Mouse (Mus musculus) layer of hippocampus, adult 18-20 months (tissue): ENCODE measurements around the gene Tspan9. TPM values are rescaled to one million over a fixed set of nuclear protein-coding genes. Genes with fewer than 3 reads are reported as not detected.

Experiments
- DNase-seq, 2 experiments: peaks; one replicate each; pipeline ENCODE4 v3.0.0; 2022; ENCODE audit warnings: low spot score in 2 of 2
- total RNA-seq, 2 experiments: library from RNA; stranded (reverse); gene quantifications; 2 replicates each; pipeline ENCODE4 v1.2.3; 2021

The Tspan9 gene
- total RNA-seq, 2 experiments from 2014 or later, result 48.4 to 53.8 TPM

DNA sequence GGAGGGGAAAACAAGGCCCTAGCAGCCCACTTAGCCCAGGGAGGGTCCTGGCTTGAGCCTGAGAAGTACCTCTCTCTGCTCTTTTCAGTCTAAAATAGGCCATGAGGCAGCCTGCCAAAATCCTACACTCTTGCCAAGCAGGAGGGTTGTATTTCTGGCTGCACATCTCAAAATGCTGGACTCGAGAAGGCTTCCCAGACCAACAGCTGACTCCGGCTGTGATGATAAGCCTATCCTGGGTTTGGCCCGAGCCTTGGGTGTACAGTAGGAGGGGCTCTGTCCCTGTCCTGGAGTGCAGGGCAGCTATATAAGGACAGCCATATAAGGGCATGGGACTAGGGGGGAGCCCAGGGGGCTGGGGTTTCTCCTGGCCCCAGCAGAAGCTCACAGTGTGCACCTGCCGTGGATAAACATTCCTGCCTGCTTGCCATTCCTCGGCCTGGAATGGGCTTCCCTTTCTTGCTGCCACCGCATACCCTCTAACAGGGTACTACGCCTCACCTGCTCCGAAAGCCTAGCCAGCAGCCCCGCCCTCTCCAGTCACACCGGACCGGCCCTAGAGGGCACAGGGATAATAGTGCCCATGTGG lies 153.7 kb downstream of the Tspan9 start:
- DNase-seq, result peak in 1 of 2 experiments; percentile 70

DNA sequence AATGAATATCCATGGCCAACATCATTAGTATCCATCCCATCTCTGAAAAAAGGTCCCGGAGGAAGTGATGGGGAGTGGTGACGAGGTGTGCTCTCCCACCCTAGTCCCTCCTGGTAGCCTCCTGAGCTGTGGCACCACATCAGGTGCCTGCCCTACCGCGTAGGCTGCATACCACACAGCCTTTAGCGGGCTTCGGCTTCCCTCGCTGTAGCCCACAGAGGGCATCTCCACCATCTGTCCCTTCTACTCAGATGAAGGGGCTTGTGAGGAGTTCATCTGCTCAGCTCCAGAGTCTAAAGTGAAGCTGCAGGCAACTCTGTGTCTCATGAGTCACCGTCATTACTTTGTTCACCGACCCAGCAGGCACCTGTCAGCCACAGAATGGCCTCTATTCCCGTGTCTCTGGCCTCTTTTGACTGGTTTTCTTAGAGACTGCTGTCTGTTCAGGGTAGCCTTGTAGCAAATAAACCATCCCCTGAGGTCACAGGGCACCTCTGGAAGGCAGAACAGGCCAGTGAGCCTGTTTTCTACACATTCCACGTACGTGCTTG lies 154.4 kb downstream of the Tspan9 start:
- no peak for DNase-seq

DNA sequence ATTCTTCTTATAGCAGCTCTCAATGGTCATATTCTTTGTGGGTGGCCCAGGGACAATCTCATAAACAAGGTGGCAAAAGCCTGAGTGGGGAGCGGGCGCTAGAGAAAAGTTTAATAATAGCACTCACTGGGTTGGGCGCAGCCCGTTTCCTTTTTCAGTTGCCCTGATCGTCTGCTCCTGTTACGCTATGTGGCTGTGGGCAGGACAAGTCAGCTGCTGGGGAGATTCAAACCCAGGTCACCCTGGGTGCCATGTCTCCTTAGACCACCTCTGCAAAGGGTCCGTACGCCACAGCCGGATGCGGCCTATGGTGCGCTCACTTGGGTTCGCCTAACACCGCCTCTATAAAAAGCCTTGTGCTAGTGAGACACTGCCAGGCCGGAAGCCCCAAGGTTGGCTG lies 156.0 kb downstream of the Tspan9 start:
- no peak for DNase-seq

DNA sequence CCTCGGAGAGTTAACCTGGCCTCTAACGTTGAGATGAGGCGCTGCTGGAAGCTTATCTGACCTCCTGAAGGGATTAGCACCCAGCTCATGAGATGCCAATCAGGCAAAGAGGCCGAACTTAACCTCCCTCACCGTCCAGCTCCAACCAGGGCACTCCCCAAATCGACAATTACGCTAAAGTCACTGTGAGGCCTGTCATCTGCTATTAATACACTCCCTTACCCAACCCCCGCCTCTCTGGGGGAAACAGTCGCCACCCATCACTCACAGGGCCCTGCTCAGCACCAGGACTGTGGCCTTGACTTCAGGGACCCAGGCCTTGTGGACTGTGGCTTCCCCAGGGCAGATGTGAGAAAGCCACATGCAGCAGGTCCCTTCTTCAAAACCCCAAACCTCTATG lies 157.0 kb downstream of the Tspan9 start:
- DNase-seq, result no peak

DNA sequence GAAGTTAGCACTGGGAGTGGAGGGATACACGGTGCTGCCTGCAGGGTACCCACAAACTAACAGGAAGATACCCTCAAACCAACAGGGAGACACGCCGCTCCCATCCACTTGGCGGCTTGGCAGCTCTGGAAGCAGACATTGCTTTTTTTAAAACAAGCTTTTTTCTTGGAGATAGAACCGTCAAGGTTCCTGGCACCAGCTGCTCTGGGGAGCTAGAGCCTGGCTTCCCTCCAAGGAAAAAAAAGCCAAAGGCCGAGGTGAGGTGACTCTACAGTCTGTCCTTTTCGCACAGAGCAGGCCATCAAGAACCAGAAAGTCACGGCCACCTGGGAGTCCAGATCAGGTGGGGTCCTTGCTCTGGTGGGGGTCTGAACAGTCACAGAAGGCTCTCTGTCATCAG lies 162.2 kb downstream of the Tspan9 start:
- no peak for DNase-seq

DNA sequence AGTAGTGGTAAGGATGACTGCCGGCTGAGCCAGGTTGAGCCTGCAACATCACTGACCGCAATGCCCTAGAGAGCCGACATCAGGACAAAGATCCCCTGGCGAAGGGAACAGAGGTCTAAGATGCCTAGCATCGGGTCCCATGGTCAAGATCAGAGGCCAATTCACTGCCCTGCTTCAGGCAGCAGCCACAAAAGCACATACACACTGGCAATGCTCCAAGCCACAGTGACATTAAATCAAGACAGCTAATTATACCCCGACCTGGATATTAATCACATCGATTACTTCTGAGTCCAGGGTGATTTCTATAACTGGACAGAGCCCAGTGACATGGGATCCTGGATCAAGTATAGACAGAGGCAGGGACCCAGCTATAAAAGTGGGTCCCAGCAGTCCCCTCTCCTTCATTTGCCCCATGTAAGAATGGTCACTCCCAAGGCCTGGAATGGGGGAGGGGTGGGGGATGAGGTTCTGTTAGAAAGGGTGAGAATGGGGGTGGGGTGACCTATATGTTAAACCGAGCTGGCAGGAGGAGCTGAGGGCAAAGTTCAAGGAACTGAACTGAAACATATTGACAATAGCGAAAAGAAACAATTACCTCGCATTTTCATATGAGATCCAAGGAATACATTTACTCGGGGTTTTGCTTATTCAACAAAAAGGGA lies 162.9 kb downstream of the Tspan9 start:
- no peak for DNase-seq

DNA sequence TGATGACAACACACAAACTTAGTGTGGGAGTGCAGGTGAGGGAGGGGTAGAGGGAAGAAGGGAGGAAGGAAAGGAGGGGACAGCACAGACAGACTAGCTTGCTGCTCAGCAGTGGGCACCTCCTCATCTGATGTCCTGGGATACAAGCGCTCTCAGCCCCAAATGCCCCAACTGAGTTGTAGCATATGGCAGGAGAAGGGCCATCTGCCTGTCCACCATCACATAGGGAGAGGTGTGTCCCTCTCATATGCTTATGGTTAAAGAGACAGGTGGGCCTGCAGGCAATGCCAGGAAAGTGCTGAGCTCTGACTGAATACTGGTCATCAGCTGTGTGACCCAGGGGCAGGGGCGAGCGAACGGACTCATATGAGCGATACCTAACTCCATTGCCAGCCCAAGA lies 163.6 kb downstream of the Tspan9 start:
- DNase-seq, result no peak

DNA sequence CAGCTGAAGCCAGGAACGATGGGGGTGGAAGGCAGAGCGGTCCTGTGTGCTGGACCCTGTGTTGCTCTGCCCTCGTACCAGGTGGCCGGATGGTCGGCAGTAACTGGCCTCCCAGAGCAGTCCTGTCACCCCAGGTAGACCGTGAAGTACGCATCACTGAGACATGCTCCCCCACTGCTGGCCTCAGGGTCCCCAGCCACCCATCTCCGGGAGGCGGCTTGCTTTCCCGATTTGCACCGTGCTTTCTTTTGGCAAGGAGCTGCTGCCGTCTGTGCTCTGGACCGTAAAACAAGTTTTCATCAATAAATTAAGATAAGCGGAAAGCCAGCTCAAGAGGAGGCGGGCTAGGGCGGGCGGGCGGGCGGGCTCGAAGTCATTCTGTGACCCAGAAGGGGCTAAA lies 164.5 kb downstream of the Tspan9 start:
- DNase-seq, result no peak

DNA sequence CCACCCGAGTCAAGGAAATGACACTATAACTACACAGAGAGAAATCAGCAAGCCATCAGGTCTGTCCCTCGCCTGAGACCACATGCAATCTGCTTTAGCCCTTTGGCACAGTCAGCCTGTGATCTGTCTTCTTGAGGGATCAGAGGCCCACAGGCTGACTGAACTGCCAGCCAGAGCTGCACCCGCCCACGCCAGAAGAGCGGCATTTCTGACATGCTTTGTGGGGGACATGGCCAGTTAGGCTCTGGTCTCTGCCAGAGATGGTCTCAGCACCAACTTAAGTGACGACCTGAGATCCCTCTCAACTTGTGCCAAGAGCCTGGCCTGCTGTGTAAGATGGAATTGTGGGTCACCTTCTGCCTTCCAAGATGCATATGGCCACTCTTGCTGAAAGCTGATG lies 166.7 kb downstream of the Tspan9 start:
- DNase-seq, result no peak

DNA sequence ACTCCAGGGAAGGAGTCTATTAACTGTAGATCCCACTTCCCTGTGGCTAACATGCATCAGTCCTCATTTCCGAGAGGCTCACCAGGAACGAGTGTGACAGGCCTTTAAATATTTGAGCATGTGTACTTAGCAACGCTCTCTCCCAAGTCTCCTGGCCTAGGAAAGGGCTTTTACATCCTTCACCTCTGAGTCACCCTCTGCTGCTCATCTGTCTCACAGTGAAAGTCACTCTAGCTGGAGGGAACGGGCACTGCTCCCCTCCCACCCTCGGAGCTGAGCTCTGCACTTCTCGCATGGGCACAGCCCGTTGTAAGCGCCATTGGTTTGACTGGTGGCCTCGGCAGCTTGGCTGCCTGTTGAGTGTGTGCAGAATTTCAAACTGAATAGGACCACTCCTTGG lies 169.4 kb downstream of the Tspan9 start:
- DNase-seq, result no peak

DNA sequence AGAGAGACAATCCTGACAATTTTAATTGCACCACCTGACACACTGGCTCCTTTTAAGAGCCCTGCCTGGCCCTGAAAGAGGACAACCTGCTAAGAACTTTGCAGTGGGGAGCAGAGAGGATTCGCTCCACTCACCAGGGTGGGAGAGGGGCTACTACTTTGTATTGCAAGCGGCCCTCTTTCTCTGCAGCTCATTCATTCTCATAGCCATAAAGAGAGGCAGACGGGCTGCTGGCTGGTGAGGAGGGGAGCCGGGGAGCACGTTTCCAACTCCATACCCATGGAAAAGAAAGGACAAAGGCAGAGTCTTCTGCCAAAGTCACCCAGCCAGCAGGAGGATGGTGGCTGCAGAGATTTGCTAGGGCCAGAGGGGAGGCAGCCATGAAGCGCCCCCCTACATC lies 169.8 kb downstream of the Tspan9 start:
- DNase-seq, result no peak

DNA sequence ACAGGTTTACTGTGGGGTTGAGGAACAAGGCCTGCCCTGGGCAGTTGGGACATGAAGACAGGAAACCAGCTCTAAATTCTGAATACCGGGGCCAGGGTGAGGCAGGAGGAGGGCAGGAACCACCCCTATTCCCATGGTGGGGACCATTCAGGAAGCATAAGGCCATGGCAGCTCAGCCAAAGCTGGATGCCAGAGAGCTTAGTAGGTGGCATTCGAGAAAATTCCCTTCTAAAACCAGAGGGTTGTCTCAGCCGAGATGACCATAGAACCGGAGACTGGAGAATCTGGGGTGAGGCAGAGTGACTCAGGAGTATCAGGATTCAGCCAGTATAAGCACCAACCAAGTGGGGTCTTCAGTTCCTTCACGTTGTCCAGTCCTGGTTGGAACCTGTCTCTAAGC lies 171.5 kb downstream of the Tspan9 start:
- no peak for DNase-seq

DNA sequence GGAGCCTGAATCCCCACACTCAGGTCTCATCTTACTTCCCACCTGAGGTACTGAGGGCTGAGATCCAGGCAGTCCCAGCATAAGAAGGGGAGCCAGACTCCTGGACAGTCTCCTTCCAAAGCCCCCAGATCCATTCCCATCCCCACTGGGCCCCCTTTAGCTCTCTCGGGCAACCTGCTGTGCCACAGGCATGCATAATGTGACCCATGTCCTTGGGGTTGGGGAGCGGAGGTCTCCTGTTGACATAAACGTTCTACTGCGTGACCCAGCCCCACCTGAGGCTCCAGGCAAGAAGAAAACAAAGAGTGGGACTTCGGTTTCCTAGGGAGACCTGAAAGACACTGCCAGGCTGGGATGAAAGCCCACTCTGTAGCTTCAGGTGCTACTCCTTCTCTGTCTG lies 172.5 kb downstream of the Tspan9 start:
- DNase-seq, result no peak

DNA sequence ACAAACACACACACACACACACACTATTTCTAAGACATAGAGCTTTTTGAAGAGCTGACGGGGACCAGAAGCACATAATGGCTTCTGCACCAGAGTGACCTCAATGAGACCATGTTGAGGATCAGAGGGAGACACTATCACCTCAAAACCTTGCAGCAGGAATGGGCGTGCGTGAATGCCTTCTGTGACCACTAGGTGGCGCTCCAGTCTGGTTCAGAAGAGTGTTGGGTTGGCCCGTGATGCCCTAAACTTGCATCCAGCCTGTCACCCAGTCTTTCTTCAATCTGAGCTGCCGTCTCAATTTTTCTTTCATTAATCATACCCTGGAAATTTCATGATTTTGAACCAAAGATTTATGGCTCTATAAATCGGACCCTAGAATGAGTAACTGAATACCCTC lies 173.3 kb downstream of the Tspan9 start:
- DNase-seq, result peak; percentile 72 to 89

DNA sequence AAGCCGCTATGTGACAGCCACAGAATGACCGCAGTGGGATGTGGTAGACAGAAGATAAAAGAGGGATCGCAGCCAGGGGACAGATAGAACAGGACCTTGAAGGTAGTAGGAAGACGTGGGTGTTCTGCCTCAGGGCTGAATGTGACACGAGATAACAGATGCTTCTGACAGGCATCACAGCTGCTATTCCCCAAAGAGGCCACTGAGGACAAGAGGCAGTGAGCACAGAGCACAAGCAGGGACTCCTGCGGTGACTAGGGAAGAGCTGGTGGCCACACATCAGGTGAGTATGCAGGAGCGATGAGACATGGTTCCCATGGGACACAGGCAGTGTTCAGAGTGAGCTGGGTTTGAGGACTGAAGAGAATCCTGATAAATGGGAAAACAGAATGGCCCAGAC lies 173.7 kb downstream of the Tspan9 start:
- no peak for DNase-seq

DNA sequence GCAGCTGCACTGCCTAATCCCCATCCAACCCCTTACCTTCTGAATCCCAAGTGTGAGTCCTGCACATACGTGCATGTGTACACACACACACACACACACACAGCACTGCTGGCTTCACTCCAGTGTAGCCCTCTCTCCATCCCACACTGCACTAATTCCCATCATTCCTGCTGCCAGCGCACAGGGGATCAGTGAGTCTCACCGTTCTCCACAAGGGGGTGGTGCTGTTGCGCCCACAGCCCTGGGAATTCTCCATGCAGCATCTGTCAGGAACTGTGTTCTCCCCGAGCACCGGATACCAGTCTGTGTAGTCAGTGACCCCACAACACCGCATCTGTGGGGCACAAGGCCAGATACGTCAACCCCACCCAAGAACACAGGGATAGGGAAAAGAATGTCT lies 177.9 kb downstream of the Tspan9 start:
- DNase-seq, result peak; percentile 39 to 60

DNA sequence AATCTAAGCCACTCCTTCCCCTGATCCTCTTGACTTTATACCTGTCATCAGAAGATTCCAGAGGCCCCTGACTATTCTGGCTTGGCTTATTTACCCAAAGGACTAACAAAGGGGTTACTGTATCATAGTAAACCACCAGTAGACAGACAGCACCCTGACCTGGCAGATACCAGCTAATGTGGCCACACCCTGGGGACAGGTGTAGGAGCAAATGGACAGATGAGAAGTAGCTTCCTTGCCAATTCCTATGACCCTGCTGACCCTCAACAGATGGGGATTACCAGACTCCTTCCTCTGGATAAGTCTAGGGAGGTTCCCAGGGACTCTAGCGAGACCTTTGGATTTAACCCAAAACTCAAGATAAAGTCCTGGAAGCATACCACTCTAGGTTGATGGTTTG lies 183.2 kb downstream of the Tspan9 start:
- no peak for DNase-seq

DNA sequence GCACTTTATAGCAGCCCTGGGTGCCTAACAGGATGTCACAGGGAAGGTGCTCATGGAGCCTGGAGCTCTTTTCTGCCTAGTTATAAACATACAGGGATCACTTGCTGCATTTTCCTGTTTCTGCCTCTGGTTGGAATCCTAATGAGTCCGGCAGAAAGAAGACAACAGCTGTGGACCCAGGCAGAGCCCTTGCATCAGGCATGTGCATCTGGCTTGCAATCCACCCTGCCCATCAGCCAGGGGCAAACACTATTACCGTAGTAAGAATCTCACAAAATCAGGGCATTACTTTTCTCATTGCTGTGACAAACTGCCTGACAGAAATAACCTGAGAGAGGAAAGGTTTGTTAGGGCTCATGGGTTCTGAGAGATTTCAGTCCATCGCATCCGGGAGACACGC lies 187.2 kb downstream of the Tspan9 start:
- DNase-seq, result no peak

DNA sequence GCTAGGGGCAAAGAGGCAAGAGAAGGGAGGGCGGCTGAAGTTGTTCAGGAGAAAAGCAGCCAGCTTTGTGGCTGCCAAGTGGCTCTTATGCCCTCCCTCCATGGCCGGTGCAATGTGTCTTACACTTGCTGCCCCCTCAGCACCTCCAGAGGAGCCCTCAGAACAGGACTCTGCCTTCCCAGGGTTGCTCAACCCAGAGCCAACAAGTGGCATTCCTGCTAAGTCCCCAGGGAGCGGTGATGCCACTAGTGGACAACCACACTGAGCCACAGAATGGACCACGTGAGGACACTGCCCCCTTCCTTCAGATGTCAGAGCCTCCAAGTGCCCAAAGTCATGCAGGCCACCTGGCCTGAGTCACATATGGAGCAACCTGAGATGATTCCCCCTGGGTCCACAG lies 190.3 kb downstream of the Tspan9 start:
- DNase-seq, result no peak

DNA sequence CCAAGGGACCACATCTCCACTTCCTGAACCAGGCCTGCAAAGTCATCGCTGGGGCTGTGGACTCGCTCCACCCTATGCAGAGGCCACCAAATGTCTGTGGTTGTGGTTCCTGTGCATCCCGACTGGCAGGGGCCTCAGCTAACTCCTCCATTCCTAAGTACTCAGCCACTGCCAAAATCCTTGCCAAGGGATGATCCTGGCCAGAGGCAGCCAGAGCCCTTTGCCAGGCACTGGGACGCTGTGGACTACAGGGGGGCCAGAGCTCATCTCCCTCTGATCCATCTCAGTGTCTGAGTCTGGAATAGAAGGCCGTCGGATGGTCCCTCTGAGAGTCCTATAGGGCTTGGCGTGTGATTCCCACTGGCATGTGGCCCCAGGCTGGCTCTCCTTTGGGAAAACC lies 193.5 kb downstream of the Tspan9 start:
- no peak for DNase-seq

DNA sequence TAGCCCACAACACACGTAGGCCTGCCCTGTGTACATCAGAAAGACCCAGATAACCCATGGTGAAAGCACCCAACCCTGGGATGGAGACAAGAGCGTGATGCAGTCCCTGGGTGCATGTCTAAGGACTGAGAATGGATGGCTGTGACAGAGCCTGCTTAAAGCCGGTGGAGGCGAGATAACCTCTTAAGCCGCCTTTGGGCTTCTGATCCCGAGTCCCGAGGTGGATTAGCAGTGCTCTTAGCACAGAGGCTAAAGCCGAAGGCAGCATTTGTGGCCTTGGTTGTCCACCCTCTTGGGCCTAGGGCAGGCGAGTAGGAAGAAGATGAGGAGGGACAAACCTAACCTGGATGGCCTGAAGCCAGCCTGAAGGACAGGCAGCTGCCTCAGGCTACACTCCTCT lies 194.7 kb downstream of the Tspan9 start:
- DNase-seq, result no peak

DNA sequence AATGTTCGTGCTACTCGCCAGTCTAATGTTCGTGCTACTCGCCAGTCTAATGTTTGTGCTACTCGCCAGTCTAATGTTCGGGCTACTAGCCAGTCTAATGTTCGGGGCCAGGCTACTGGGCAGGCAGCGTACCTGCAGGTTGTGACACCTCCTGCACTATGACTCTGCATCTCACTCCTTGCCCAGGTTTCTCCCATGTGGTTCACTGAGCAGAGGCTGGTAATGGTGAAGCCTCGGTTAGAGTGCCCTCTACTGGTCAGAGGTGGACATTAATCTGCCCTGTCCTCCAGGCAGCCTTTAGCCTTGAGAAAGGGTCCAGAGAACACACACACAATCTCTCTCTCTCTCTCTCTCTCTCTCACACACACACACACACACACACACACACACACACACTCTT lies 197.7 kb downstream of the Tspan9 start:
- peak; percentile 70 to 86 for DNase-seq

DNA sequence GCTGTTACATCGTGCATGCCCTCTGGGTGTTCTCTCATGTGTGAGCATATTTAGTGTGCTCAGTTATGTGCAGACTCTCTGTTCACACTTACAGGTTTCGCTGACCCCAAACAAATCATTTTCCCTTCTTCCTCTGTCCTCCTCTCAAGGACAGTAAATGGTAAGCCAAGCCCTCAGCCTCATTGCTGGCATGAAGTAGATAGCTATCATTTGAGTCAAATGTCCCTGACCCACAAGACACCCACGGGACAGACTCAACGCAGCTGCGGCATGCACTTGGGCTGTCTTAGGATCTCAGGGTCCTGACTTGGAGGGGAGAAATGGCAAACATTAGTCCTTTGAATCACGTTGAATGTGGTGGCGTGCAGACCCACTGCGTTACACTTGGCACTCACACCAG lies 201.0 kb downstream of the Tspan9 start:
- no peak for DNase-seq
